Mouse (Mus musculus) megakaryocyte progenitor cell, adult 5-6 weeks (primary cell): ENCODE results near the gene Rab37. TPM values are rescaled to one million over a fixed set of nuclear protein-coding genes. Genes with fewer than 3 reads are reported as not detected.
A peak's percentile ranks its signal among the peaks of the same experiment; 100 is the strongest.

Experiments used
- ATAC-seq: replicated peaks from 2 replicates; pipeline ENCODE4 v1.8.0; 2016; ENCODE audit warnings: mild to moderate bottlenecking, moderate TSS enrichment, inconsistent platforms; ENCODE audit not compliant: poor library complexity
- total RNA-seq, 2 experiments: library from RNA; stranded (forward) in 1 of 2; stranded (reverse) in 1 of 2; fragments of 157-497, 149-512 nt in 1 of 2; fragments of 200-1000 nt in 1 of 2; gene quantifications; 2 replicates each; pipeline versions ENCODE4 v1.2.3 to v1.2.4; 2015 to 2017

Rab37 gene
- total RNA-seq, 2 experiments from 2014 or later, result 8.5 to 9.6 TPM

GRCm38 (mm10) chr11:115084595-115084994 is 6.6 kb upstream of the Rab37 start:
- ATAC-seq, result no peak

GRCm38 (mm10) chr11:115085064-115085463 is 6.2 kb upstream of the Rab37 start:
- no peak for ATAC-seq

- ATAC-seq, result no peak
Observed at GRCm38 (mm10) chr11:115086213-115086612, 5.0 kb upstream of the Rab37 start.

- no peak for ATAC-seq
Observed at GRCm38 (mm10) chr11:115089853-115090252, 1.4 kb upstream of the Rab37 start.

- no peak for ATAC-seq
Observed at GRCm38 (mm10) chr11:115092140-115092539, 909 bp downstream of the Rab37 start.

GRCm38 (mm10) chr11:115098203-115098932 is 7.1 kb downstream of the Rab37 start:
- no peak for ATAC-seq

GRCm38 (mm10) chr11:115099241-115099840 is 8.1 kb downstream of the Rab37 start:
- ATAC-seq, result no peak

- no peak for ATAC-seq
Observed at GRCm38 (mm10) chr11:115100032-115100621, 8.9 kb downstream of the Rab37 start.

- no peak for ATAC-seq
Observed at GRCm38 (mm10) chr11:115100741-115101140, 9.5 kb downstream of the Rab37 start.

GRCm38 (mm10) chr11:115101615-115102051 is 10.4 kb downstream of the Rab37 start:
- ATAC-seq, result no peak

- ATAC-seq, result no peak
Observed at GRCm38 (mm10) chr11:115102116-115102515, 10.9 kb downstream of the Rab37 start.

GRCm38 (mm10) chr11:115103470-115104413 is 12.5 kb downstream of the Rab37 start:
- no peak for ATAC-seq

GRCm38 (mm10) chr11:115104769-115105563 is 13.7 kb downstream of the Rab37 start:
- ATAC-seq, result no peak

- no peak for ATAC-seq
Observed at GRCm38 (mm10) chr11:115106638-115107037, 15.4 kb downstream of the Rab37 start.

- no peak for ATAC-seq
Observed at GRCm38 (mm10) chr11:115107403-115107916, 16.2 kb downstream of the Rab37 start.

GRCm38 (mm10) chr11:115108176-115108575 is 16.9 kb downstream of the Rab37 start:
- no peak for ATAC-seq

- peak; percentile 60 for ATAC-seq
Observed at GRCm38 (mm10) chr11:115110271-115110670, 19.0 kb downstream of the Rab37 start.

- no peak for ATAC-seq
Observed at GRCm38 (mm10) chr11:115112196-115112595, 21.0 kb downstream of the Rab37 start.

- ATAC-seq, result peak; percentile 72
Observed at GRCm38 (mm10) chr11:115119409-115119808, 28.2 kb downstream of the Rab37 start.

GRCm38 (mm10) chr11:115128483-115128882 is 37.3 kb downstream of the Rab37 start:
- no peak for ATAC-seq
